Mouse (Mus musculus): ENCODE data around the gene Dyrk1a. TPM values are rescaled to one million over a fixed set of nuclear protein-coding genes. Genes with fewer than 3 reads are reported as not detected.

The Dyrk1a gene
- 15.7 and 21.2 TPM in 2 replicates for polyA plus RNA-seq (2011; ENCODE audit: insufficient read depth, insufficient read length, low replicate concordance, missing spikeins)

- TF ChIP-seq POLR2A (IDR thresholded peaks at IDR 0.05; ENCODE audit: borderline replicate concordance, control insufficient read depth, low read depth, low read length) (peak; percentile 57; the same call in 1 of the 2 replicates), CTCF (IDR thresholded peaks at IDR 0.05; ENCODE audit: control insufficient read depth, insufficient read depth, low read length) (no peak)
- WGBS = 2% methylated on average over 103 of the region's 133 CpGs
- H3K27ac ChIP-seq (ENCODE audit: control insufficient read depth, insufficient read depth, low read depth, low read length, poor library complexity) = peak within 1 kb of the TSS; percentile 100
- peak within 1 kb of the TSS; percentile 97 for H3K4me3 ChIP-seq (replicated peaks; ENCODE audit: control insufficient read depth, low read depth, low read length)
- H3K4me1 ChIP-seq (ENCODE audit: control insufficient read depth, insufficient read depth, low read length) = peaks cover 3% of the 10 kb centered on the region; the same call in 1 of the 2 replicates
These were observed at the start of gene Dyrk1a for GRCm38 (mm10) chr16:94569229-94570176. TSS of gene Dyrk1a (plus strand) at chr16:94570010.

GRCm38 (mm10) chr16:94523594-94524377 lies 46.0 kb upstream of the Dyrk1a start:
- TF ChIP-seq CTCF (IDR thresholded peaks at IDR 0.05; ENCODE audit: control insufficient read depth, insufficient read depth, low read length) (no peak), POLR2A (IDR thresholded peaks at IDR 0.05; ENCODE audit: borderline replicate concordance, control insufficient read depth, low read depth, low read length) (no peak)
- 60% methylated on average over 6 of the region's 6 CpGs for whole genome bisulfite sequencing
- H3K4me1 ChIP-seq (ENCODE audit: control insufficient read depth, insufficient read depth, low read length) = peaks cover 5% of the 10 kb centered on the region
- H3K27ac ChIP-seq (ENCODE audit: control insufficient read depth, insufficient read depth, low read depth, low read length, poor library complexity) = no peak overlapping the region
- no peak overlapping the region for H3K4me3 ChIP-seq (replicated peaks; ENCODE audit: control insufficient read depth, low read depth, low read length)

- TF ChIP-seq CTCF (IDR thresholded peaks at IDR 0.05; ENCODE audit: control insufficient read depth, insufficient read depth, low read length) (no peak), POLR2A (IDR thresholded peaks at IDR 0.05; ENCODE audit: borderline replicate concordance, control insufficient read depth, low read depth, low read length) (no peak)
- 88% methylated on average over 9 of the region's 9 CpGs for WGBS
- H3K4me1 ChIP-seq (ENCODE audit: control insufficient read depth, insufficient read depth, low read length) = peaks cover 3% of the 10 kb centered on the region
- H3K27ac ChIP-seq (ENCODE audit: control insufficient read depth, insufficient read depth, low read depth, low read length, poor library complexity) = no peak overlapping the region
- no peak overlapping the region for H3K4me3 ChIP-seq (replicated peaks; ENCODE audit: control insufficient read depth, low read depth, low read length)
These were observed 45.1 kb upstream of the Dyrk1a start for GRCm38 (mm10) chr16:94524691-94525090.

GRCm38 (mm10) chr16:94525955-94526343 lies 43.9 kb upstream of the Dyrk1a start:
- peak overlapping the region; percentile 92 for H3K27ac ChIP-seq (ENCODE audit: control insufficient read depth, insufficient read depth, low read depth, low read length, poor library complexity)
- TF ChIP-seq CTCF (IDR thresholded peaks at IDR 0.05; ENCODE audit: control insufficient read depth, insufficient read depth, low read length) (no peak), POLR2A (IDR thresholded peaks at IDR 0.05; ENCODE audit: borderline replicate concordance, control insufficient read depth, low read depth, low read length) (no peak)
- H3K4me1 ChIP-seq (ENCODE audit: control insufficient read depth, insufficient read depth, low read length) = peaks cover 3% of the 10 kb centered on the region
- under 1% methylated on average over 24 of the region's 24 CpGs for WGBS
- peak overlapping the region; percentile 98 for H3K4me3 ChIP-seq (replicated peaks; ENCODE audit: control insufficient read depth, low read depth, low read length)

GRCm38 (mm10) chr16:94526344-94527151 lies 43.3 kb upstream of the Dyrk1a start, which contains the start of gene Vps26c:
TSS of gene Vps26c (minus strand) at chr16:94526830.
- Histone ChIP-seq H3K4me1 (ENCODE audit: control insufficient read depth, insufficient read depth, low read length) (peaks cover 2% of the 10 kb centered on the region), H3K4me3 (replicated peaks; ENCODE audit: control insufficient read depth, low read depth, low read length) (peak within 1 kb of the TSS; percentile 98), H3K27ac (ENCODE audit: control insufficient read depth, insufficient read depth, low read depth, low read length, poor library complexity) (peak within 1 kb of the TSS; percentile 99)
- peak; percentile 5; the same call in 1 of the 2 replicates for TF ChIP-seq CTCF (IDR thresholded peaks at IDR 0.05; ENCODE audit: control insufficient read depth, insufficient read depth, low read length)
- peak; percentile 71; the same call in 1 of the 2 replicates for TF ChIP-seq POLR2A (IDR thresholded peaks at IDR 0.05; ENCODE audit: borderline replicate concordance, control insufficient read depth, low read depth, low read length)
- under 1% methylated on average over 93 of the region's 93 CpGs for WGBS

GRCm38 (mm10) chr16:94527152-94527534 lies 42.7 kb upstream of the Dyrk1a start:
- TF ChIP-seq CTCF (IDR thresholded peaks at IDR 0.05; ENCODE audit: control insufficient read depth, insufficient read depth, low read length) (no peak), POLR2A (IDR thresholded peaks at IDR 0.05; ENCODE audit: borderline replicate concordance, control insufficient read depth, low read depth, low read length) (no peak)
- WGBS = under 1% methylated on average over 13 of the region's 13 CpGs
- peak overlapping the region; percentile 89 for H3K4me3 ChIP-seq (replicated peaks; ENCODE audit: control insufficient read depth, low read depth, low read length)
- H3K4me1 ChIP-seq (ENCODE audit: control insufficient read depth, insufficient read depth, low read length) = no peaks in the 10 kb centered on the region; the same call in 1 of the 2 replicates
- H3K27ac ChIP-seq (ENCODE audit: control insufficient read depth, insufficient read depth, low read depth, low read length, poor library complexity) = peak overlapping the region; percentile 99

GRCm38 (mm10) chr16:94527546-94527945 lies 42.3 kb upstream of the Dyrk1a start:
- no peaks in the 10 kb centered on the region; the same call in 1 of the 2 replicates for H3K4me1 ChIP-seq (ENCODE audit: control insufficient read depth, insufficient read depth, low read length)
- no peak overlapping the region for H3K27ac ChIP-seq (ENCODE audit: control insufficient read depth, insufficient read depth, low read depth, low read length, poor library complexity)
- whole genome bisulfite sequencing = 29% methylated on average over 3 of the region's 3 CpGs

More at GRCm38 (mm10) chr16:94527546-94527945, 42.3 kb upstream of the Dyrk1a start:
- TF ChIP-seq POLR2A (IDR thresholded peaks at IDR 0.05; ENCODE audit: borderline replicate concordance, control insufficient read depth, low read depth, low read length) = no peak
- H3K4me3 ChIP-seq (replicated peaks; ENCODE audit: control insufficient read depth, low read depth, low read length) = peak overlapping the region; percentile 27
